Mouse (Mus musculus) liver, embryonic 14 days (tissue): ENCODE measurements around the gene Gpn1. TPM values are rescaled to one million over a fixed set of nuclear protein-coding genes. Genes with fewer than 3 reads are reported as not detected.

Experiments
- polyA plus RNA-seq: library from polyadenylated mRNA; depleted of rRNA; stranded (reverse); fragments of >200 nt; gene quantifications from 2 replicates; pipeline ENCODE4 v1.2.3, GENCODE M21; 2012; rRNA removed

Gene Gpn1
- 7.3 and 7.8 TPM in 2 replicates for polyA plus RNA-seq

DNA sequence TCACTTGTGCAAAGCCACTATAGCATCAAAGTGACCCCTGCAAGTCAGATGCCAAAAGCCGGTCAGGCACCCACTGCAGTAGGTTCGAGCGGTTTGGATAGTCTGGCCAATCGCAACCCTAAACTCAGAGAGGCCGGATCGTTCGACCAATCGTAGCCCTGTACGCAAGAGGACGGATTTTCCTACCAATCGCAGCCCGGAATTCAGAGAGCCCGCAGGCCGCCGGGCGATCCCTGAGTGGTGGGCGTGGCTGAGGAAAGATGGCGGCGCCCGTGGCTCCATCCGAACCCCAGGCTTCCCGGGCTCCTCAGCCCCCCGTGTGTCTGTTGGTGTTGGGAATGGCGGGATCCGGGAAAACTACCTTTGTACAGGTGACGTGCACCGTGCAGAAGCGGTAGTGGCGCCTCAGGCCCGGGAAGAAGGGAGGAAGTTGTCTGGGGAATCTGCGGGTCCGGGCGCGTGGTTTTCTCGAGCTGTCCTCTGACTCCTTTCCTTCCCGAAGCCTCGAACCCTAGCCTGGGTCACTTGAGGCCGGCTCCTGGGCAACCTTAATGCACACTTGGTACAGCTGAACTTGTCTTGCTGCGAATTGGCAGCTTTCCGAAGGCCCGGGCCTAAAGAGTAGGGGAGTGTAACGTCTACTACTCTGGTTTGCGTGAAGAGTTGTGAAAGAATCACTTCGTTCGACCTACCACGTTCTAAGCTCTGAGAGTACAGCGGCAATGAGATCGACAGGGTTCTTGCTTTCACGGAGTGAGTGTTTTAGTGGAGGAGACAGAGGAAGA is at the start of gene Gpn1:
Gpn1 (plus strand) TSS at position 229 of the 785 bp plus-strand sequence.

GRCm38 (mm10) chr5:31451878-31452561 is 42.5 kb upstream of the Gpn1 start, which contains the start of gene Zfp512:
Zfp512 (plus strand) TSS chr5:31452431.

DNA sequence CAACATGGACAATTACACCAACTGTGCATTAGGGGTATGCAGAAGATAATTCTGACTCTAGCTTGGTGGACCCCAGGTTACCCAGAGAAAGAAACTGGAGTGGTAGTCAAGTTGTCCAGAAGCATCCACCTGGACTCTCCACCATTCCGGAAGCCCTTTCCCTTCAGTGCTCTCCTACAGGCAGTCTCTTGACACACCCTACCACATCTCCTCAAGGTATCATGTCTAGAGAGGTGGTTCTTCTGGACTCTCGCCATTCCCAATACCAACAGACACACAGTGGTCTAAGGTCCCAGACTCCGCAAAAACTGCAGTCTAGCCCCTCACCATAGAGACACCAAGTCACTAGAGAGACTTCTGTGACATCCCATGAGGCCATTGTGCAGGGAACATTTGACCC is 9.1 kb upstream of the Gpn1 start, which contains the start of gene 4930548H24Rik:
4930548H24Rik (plus strand) TSS at position 301 of the 400 bp plus-strand sequence.

DNA sequence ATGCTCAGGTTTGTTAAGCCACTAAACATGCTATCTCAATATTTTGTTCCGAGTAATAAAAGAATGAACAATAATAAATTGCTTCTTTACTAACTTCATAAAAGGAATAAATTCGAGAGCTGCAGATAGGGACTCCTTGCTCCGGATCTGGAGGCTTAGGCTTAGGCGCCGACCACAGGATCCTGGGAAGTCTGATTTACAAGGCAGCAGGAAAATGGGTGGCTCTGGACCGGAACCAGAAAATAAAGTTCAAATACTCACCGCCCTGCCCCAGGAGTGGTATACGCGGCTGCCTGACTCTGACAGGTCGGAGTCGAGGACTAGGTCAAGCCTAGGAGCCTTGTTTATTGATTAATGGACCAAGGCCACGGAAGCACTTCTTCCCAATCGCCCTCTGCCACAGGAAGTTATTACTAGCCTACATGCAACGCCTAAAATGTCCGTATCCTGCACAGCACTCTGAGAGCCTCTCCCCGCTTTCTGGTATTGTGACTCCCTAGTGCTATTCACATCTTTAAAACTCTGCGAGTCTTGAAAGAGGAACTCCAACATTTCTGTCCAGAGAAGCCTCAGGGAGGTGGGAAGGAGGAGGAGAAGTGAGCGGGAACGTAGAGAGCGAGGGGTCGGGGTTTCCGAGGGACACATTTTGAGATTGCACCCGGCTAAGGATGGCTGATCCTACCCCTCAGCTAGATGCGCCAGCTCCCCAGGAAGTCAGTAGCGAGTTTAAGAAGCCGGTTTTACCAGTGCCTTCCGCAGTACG is 32.0 kb downstream of the Gpn1 start, which contains the start of gene Slc4a1ap:
Slc4a1ap (plus strand) TSS at position 642 of the 763 bp plus-strand sequence.

GRCm38 (mm10) chr5:31527707-31528106 is 33.2 kb downstream of the Gpn1 start, which contains the start of gene Supt7l:
Supt7l (minus strand) TSS chr5:31527807.

Other genes with a start within 250 kb of the Gpn1 start
- 3.9 and 4.7 TPM in 2 replicates for gene Krtcap3, start 243.1 kb upstream of the Gpn1 start, polyA plus RNA-seq
- 3.4 and 3.7 TPM in 2 replicates for gene Ift172, start 203.6 kb upstream of the Gpn1 start, polyA plus RNA-seq
- gene Fndc4, start 198.7 kb upstream of the Gpn1 start, polyA plus RNA-seq: 4.5 and 5.1 TPM in 2 replicates
- gene Gckr, start 197.3 kb upstream of the Gpn1 start, polyA plus RNA-seq: 15.1 and 17.6 TPM in 2 replicates
- 9.2 and 10.1 TPM in 2 replicates for gene Zfp512, start 42.3 kb upstream of the Gpn1 start, polyA plus RNA-seq
- gene 4930548H24Rik, start 9.0 kb upstream of the Gpn1 start, polyA plus RNA-seq: 0.03 and 0.05 TPM in 2 replicates
- 9.8 and 11.3 TPM in 2 replicates for gene Slc4a1ap, start 32.3 kb downstream of the Gpn1 start, polyA plus RNA-seq
- gene Supt7l, start 33.1 kb downstream of the Gpn1 start, polyA plus RNA-seq: 5.6 and 6.4 TPM in 2 replicates
- 88.2 and 97.4 TPM in 2 replicates for gene Mrpl33, start 102.2 kb downstream of the Gpn1 start, polyA plus RNA-seq
- 9.4 and 11.7 TPM in 2 replicates for gene Rbks, start 202.9 kb downstream of the Gpn1 start, polyA plus RNA-seq
- 12.8 and 17.5 TPM in 2 replicates for gene Babam2, start 202.9 kb downstream of the Gpn1 start, polyA plus RNA-seq